Mouse (Mus musculus) layer of hippocampus, postnatal 14 days (tissue): Measurements from ENCODE around the gene Npr3. TPM values are rescaled to one million over a fixed set of nuclear protein-coding genes. Genes with fewer than 3 reads are reported as not detected.
A peak's percentile ranks its signal among the peaks of the same experiment; 100 is the strongest.

ENCODE experiments used
- DNase-seq, 2 experiments: peaks; one replicate each; pipeline ENCODE4 v3.0.0; 2021 to 2022; ENCODE audit warnings: low spot score in 2 of 2, mixed read lengths in 1 of 2
- long read RNA-seq, 2 experiments: library from polyadenylated mRNA; stranded (forward); transcript quantifications; one replicate each; pipeline ENCODE4 v2.0.0; 2021
- total RNA-seq, 2 experiments: library from RNA; stranded (reverse); gene quantifications; 2 replicates each; pipeline ENCODE4 v1.2.3; 2021

Gene Npr3
- 10 to 100 TPM; 17.6 to 20.3 TPM for total RNA-seq
- long read RNA-seq, experiment 1, full-length matches to known transcripts = 2 of 3 reads
- long read RNA-seq, experiment 1, partial matches to known transcripts = 0 of 3 reads
- long read RNA-seq, experiment 1, other reads (novel, unspliced or antisense) = 1 of 3 reads
- long read RNA-seq, experiment 2, full-length matches to known transcripts = 4 of 9 reads
- long read RNA-seq, experiment 2, partial matches to known transcripts = 0 of 9 reads
- long read RNA-seq, experiment 2, other reads (novel, unspliced or antisense) = 5 of 9 reads

DNA sequence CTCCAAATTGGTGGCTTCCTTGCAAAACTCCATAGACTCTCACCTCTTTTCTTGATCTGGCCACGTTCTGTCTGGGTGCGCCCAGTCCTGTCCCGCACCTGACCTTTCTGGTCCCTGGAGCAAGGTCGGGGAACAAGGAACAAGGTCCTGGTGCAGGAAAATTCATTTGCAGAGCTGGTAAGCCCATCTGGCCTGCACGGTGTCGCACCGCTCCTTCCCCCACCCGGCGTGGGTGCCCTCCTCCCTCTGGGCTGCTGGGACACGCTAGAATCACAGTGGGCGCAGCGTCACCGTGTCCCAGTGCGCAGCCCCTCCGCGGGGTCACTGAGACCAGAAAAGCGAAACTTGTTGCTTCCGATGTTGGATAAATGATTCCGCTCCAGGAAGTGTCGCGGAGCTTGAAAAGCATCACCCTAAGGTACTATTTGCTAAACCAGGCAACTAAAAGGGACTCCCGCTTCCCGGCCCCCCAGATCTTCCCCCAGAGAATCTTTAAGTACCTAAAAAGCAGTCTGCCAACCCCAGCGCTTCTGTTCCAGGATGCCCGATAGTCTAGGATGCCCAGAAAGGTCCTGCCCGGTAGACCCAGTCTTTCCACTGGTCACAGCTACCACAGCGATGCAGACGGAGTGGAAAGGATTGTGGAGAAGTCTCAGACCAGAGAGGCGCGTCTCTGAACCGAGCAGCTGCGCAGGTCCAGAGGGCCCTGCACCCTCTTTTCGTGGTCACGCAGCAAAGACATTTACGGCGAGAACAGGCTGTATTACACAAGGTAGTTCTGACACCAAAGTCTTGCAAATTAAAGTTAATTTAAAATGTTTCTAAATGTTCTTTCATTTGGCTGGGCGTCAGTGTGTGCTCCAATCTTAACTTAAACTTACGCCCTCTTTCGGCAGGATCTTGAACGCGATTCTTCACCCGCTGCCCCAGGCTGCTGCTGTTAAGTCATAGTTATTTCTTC lies at the start of gene Npr3:
Npr3 (minus strand) TSS at position 717 of the 961 bp plus-strand sequence.
- DNase-seq = peak; percentile 35 to 41

DNA sequence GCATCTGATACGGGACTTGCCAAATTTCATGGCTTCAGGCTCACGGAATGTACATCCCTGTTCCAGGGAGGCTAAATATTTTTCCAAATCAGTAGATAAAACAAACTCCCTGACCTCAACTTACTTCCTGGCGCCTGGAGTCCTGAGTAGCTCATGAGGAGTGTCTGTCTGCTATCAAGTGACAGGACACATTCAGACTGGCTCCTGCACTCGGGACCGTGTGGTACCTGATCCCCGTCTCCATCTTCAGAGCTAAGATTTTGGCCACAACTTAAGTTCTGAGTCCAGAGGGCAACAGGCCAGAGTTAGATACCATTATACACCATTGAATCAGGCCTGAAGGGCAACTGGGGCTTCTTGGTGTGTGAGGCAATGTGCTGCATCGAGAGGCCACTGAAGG lies 49.0 kb upstream of the Npr3 start:
- no peak for DNase-seq

GRCm38 (mm10) chr15:11954190-11954589 lies 47.1 kb upstream of the Npr3 start:
- DNase-seq = no peak

- no peak for DNase-seq
Measured at GRCm38 (mm10) chr15:11952159-11952558, 45.1 kb upstream of the Npr3 start.

DNA sequence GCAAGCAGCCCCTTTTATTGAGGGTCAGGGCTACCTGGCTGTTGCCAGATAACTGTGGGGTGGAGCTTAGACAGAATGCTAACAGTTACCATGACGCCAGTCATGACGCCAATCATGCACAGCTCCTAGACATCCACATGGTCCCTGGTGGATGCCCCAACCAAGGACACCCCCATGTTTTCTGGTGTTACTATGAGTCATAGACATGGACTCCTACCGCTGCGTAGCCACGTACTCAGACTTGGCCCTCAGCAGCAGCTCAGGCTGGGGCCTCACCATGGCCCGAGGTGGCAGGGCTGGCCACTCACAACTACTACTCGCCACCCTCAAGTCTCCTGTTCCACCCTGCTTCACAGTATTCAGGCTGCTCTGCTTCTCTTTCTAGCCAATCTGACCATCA lies 44.1 kb upstream of the Npr3 start:
- DNase-seq = no peak

DNA sequence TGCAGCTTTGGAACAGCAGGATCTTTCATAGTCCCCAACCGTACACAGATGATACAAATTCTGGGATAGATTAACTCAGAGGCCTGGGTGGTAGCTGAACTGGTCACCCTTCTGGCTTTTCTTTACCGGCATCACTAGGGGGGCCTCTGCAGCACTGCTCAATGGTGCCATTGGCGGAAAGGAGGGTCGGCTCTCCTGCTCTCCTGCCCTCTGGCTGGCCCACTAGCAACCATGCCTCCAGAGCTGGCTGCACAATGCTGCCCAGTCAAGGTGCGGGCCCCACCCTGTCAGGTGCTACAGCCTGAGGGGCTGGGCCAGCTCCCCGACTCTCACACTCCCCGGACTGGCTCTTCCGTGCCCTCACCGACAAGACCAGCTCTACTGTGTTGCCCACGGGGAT lies 43.1 kb upstream of the Npr3 start:
- no peak for DNase-seq

DNA sequence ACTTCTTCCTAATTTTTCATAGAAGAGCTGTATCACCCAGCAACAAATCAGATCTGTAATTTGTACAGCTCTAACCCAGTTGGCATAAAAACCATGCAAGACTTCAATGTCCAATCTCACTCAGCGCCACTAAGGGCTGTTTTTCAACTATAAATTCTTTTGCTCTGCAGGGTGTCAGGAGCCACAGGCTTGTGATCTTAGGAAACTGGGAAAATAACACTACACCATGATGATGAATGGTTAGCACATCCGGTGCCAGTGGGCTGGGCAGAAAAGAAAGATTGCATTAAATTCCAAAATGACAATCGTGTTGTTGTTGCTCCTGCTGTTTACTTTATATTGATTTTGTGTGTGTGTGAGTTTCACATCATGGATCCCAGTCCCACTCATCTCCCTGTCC lies 42.4 kb upstream of the Npr3 start:
- DNase-seq = no peak

DNA sequence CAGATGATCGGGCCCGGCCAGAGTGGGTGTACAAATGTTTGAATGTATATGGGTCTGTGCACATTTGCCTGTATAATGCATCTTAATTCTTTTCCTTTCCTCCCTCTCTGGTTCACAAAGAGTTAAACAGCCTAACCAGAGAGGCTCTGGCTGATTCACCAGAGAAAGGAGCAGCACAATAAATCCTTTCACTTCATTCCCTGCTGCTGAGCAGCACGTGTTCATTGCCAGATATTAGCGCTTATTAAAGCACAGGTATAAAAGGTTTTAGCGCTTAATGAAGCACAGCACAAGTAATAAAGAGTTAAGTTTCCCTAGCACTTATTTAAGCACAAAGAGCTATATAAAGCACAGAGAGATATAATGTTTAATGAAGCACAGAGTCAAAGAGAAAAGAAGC lies 33.8 kb upstream of the Npr3 start:
- no peak for DNase-seq

- DNase-seq = no peak
Measured at GRCm38 (mm10) chr15:11927742-11928141, 20.7 kb upstream of the Npr3 start.

DNA sequence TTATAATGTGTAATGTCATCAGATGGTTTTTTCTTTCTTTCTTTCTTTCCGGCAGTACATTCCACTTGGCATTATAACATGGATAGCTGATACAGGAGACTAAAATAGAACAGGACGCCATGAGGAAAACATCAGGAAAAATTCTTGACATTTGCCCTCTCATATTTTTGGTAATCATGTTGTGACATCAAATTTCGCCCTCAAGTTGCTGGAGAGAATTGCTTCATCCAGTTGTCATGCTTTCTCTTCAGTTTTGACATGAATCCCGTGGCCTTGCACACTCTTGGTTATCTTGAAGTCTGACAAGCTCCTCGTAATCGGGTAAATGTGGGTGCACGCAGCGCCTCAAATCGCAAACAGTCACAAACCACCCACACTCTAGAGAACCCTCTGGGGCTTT lies 7.0 kb upstream of the Npr3 start:
- no peak for DNase-seq

- peak in 1 of 2 experiments; percentile 34 for DNase-seq
Measured at GRCm38 (mm10) chr15:11909875-11910274, 2.8 kb upstream of the Npr3 start.

- no peak for DNase-seq
Measured at GRCm38 (mm10) chr15:11908166-11908565, 1.1 kb upstream of the Npr3 start.

- DNase-seq = peak; percentile 31 to 33
Measured at GRCm38 (mm10) chr15:11906021-11906570, 991 bp downstream of the Npr3 start.

DNA sequence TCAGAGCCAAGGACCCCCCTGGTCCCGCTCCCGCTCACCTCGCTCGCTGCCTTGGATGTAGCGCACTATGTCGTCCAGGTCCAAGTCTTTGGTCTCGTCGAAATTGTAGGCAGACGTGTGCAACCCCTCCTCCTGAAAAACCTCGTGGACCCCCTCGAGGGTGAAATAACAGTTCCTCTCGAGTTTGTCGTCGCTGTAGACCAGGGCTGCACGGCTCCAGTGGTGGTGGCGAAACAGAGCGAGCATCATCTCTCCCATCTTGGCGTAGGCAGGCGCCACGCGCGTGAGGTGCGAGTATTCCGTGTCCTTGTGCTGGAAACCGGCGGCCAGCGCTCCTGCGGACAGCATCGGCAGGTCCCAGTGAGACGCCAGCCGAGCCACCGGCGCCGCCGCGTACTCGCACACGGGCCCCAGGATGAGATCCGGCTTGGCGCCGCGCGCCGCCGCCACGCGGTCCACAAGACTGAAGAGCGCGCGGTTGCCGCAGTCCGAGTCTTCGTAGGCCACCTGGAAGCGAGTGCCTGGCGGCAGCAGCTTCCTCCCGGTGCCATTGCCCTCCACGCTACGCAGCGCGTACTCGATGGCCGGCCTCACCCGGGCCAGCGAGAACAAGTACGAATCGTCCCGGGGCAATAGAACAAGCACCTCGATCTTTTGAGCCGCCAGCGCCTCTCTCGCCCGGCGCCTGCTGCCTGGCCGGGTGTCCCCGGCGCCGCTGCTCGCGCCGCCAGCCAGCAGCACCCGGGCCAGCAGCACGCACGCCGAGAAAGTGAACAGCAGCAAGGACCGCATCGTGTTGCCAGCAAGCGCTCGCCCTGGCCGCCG lies 2.0 kb downstream of the Npr3 start:
- peak in 1 of 2 experiments; percentile 31 for DNase-seq

GRCm38 (mm10) chr15:11904043-11904847 lies 2.8 kb downstream of the Npr3 start:
- DNase-seq = peak in 1 of 2 experiments; percentile 32

DNA sequence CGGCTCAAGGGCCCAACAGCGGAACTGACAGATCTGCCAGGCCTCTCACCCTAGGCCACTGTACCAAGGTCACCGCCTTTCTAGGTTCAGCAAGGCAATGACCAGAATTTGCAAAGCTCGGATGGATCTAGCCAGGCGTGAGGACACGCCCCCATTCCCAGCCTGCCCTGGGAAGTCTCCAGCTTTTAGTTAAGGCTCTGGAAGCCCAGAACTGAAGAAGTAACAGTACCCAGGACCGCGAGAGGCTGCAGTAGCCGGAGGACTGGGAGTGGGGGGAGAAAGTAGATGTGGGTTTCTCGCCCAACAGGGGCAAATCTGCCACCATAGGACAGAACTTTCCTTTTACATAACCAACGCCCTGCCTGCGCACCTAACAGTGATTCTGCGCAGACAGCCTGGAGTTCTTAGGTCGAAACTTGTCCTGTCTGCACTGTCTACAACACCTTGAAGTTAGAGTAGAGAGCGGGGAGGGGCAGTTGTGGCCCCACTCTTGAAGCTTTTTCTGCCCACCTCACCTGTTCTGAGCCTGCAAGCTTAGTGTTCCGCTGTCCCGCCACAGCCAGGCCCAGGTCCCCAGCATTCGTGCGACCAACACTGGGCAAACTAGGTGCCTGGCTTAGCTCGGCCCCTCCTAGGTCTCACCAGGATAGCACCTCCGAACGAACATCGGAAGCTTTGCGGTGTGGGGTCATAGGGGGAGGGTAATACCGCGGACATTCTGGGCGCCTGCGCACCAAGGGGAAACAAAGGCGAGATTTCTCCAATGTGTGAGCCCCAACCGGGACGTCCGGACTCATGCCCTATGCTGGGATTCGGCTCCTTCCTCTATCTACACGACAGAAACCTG lies 3.7 kb downstream of the Npr3 start:
- no peak for DNase-seq

- DNase-seq = no peak
Measured at GRCm38 (mm10) chr15:11897617-11898016, 9.5 kb downstream of the Npr3 start.

GRCm38 (mm10) chr15:11897162-11897561 lies 9.9 kb downstream of the Npr3 start:
- peak in 1 of 2 experiments; percentile 19 for DNase-seq

GRCm38 (mm10) chr15:11893969-11894368 lies 13.1 kb downstream of the Npr3 start:
- DNase-seq = no peak
